Mouse (Mus musculus) spleen, adult 12 weeks (tissue): ENCODE results near the gene Hnrnpk.
"Not testable (repeated sequence)": the region's sequence is repeated elsewhere in the genome, so short reads cannot be mapped to it uniquely, and the experiment has no call there.

Experiments
- DNase-seq: peaks from one replicate; pipeline ENCODE4 v3.0.0; 2022; ENCODE audit warnings: low spot score

Hnrnpk gene

DNA sequence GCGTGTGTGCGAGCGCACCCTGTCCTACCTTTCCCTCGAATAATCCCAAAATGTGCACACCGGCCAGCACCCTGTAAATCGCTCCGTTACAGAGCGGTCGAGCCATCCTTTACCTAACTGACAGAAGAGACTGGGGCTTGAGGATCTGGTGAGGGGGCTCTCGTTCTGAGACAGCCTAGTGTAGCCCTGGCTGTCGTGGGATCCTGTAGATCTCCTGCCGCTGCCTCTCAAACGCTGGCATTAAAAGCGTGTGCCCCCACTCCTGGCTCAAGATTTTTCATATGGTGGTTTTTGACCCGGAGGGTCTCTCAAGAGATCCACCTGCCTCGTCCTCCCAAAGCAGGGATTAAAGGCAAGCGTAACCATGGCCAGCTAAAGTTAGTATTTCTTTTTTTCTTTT, at the start of gene Hnrnpk:
Gene Hnrnpk, minus strand, starts transcription at position 101 of the 400 bp plus-strand sequence.
- DNase-seq, result not testable (repeated sequence)

DNA sequence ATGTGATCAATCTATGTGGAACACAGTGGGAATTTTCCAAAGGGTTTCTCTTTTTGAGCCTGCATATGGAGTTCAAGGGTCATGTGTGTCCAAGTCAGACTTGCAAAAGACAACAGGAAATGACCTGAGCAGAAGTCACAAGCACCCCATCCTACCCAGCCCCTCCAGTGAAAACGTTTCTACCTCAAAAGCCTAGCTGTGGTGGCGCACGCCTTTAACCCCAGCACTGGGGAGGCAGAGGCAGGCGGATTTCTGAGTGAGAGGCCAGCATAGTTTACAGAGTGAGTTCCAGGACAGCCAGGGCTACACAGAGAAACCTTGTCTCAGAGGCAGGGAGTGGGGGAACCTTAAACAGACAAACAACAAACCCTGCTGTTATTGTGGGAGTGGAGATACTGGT, 49.1 kb upstream of the Hnrnpk start:
- DNase-seq, result no peak

DNA sequence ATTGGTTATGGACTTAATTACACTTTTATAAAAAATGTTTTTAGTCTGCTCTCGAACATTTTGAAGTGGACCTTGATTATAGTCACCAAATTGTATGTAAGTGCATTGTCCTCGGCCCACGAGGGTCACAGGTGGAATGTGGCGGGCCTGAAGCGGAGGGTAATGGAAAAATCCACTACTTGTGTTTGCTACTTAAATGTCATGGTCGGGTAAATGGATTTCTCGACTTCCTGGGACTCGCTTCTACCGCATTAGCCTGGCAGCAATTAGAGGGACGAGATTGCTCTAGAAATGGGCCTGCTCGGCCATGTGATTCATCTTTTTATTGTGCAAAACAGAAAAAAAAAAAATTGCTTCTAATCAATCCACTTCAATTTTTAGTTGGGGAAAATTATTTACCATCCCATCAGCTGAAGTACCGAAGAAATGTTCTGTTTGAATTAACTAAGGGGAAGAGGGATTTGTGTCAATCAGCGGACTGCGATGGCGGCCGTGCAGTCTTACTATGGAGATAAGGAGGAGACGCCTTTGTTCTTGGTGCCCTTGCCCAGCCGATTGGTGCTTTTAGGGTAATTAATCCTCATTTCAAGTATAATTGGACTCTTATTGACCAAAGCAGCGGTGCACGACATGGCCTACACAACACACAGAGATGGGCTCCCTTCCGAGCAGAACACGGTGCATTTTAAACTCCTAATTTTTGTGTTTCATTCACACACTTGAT, 47.5 kb upstream of the Hnrnpk start:
- no peak for DNase-seq

GRCm38 (mm10) chr13:58446541-58446940, 43.4 kb upstream of the Hnrnpk start:
- DNase-seq, result no peak

DNA sequence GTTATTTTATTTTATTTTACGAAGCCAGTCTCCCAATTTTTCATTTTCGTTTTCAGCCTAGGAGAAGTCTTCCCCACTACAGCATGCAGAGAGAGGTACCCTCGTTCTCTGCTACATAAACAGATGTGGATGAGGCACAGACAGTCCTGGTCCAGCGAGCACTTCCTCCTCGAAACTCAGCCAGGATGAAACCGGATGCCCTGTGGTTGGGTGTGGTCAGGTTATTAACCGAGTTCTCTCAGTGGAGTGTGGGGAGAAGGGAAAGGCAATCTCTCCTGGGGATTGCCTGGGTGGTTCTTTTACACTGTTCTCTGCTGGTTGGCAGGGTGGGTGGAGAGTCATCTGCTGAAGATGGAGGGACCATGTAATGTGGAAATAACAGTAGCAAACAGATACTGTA, 40.6 kb upstream of the Hnrnpk start:
- DNase-seq, result peak; percentile 27

DNA sequence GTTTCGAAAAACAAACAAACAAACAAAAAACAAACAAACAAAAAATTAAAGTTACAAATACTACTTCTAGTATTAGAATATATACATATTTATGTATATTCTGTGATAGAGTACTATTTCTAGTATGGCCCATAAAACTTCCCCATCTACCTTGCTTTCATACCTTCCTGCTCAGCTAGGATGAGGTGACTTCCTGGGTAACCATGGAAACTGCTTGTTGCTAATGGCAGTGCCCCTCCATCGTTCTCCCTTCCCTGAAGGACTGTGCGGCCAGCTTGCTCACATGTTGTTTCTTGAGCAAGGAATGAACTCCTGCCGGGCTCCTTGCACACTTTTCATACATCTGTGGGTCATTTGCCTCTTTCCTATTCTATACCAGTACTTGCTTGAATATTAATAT, 40.2 kb upstream of the Hnrnpk start:
- no peak for DNase-seq

DNA sequence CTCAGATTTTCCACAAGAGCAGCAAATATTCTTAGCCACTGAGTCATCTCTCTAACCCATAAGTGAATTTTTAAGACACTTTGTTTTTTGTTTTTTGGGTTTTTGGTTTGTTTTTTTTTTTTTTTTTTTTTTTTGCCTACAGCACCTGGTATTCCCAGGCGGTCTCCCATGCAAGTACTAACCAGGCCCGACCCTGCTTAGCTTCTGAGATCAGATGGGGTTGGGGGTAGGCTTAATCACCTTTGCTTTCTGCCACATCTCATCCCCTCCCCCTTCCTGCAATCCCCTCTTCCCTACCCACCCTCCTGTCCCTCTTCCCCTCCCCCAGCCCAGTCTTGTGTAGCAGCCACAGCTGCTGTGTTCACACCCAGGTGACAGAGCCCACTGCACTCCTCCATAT, 36.6 kb upstream of the Hnrnpk start:
- no peak for DNase-seq

DNA sequence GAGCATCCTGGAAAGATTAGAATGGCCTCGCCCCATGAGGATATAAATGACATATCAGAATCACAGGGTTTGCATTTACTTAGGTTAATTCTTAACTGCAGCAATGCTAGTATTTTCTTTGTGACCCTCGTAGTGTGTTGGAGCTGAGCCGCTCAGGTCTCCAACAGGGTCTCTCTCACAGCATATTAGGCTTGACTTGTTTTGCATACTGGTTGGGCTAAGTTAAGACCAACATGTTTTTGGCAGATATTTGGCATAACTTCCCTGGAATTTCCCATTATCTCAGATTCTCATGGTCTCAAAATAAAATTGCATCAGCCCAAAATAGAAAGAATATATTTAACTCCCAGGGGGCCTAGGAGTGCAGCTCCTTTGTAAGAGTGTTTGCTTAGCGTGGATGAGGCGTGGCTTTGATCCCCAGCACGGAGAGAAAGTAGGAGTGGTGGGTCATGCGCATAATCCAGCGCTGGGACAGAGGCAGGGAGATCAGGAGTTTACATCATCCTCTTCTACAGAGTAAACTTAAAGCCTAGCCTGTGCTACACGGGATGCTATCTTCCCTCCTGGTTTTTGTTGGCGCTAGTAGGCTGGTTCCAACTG, 20.0 kb upstream of the Hnrnpk start:
- no peak for DNase-seq

GRCm38 (mm10) chr13:58422242-58422641, 19.1 kb upstream of the Hnrnpk start:
- no peak for DNase-seq

DNA sequence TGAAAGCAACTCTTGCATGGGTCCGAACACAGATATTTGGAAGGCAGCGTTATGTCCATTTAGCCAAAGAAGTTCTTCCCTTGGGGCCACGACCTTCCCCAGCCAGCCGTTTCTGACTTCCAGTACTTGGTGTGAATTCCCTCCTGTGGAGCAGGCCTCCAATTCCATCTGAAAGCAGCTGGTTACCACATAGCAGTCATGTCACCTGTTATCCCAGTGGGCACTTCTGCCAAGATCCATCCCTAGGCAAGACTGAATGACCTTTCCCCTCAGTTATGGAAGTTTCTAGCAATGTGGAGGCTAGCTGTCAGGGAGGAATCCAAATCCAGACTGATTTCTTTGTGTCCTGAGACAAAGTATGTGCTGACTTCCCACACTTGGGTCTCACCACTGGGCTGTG, 17.9 kb upstream of the Hnrnpk start:
- no peak for DNase-seq

DNA sequence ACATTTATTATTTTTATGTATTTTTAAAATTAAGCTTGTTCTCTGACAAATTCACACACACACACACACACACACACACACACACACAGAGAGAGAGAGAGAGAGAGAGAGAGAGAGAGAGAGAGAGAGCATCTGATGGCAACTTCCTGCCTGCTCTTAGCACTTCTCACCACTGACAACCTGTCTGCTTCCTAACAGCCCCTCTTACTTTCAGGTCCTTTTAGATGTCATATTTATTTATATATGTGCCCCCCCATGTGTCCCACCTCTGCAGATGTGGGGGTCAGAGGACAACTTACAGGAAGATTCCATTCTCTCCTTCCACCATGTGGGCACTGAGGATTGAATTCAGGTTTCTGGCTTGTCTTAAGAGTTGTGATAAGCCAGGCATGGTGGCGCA, 16.1 kb upstream of the Hnrnpk start:
- no peak for DNase-seq

GRCm38 (mm10) chr13:58418656-58419055, 15.5 kb upstream of the Hnrnpk start:
- DNase-seq, result no peak

- no peak for DNase-seq
These were observed 12.7 kb upstream of the Hnrnpk start for GRCm38 (mm10) chr13:58415838-58416237.

- no peak for DNase-seq
These were observed 12.2 kb upstream of the Hnrnpk start for GRCm38 (mm10) chr13:58415374-58415773.

DNA sequence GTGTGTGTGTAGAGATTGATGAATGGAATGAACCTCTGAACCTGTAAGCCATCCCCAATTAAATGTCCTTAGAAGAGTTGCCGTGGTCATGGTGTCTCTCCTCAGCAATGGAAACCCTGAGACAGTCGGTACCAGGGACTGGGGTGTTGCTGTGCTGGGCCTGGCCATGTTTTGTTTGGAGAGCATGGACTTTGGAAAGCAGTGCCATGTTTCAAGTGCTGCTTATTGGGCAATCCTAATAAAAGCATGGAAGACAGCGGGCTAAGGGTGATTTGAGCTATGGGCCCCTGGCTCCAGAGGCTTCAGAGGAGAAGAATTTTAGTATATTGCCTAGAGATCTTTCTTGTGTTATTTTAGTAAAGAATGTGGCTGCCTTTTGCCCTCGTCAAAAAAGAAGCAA, 7.9 kb upstream of the Hnrnpk start:
- no peak for DNase-seq

DNA sequence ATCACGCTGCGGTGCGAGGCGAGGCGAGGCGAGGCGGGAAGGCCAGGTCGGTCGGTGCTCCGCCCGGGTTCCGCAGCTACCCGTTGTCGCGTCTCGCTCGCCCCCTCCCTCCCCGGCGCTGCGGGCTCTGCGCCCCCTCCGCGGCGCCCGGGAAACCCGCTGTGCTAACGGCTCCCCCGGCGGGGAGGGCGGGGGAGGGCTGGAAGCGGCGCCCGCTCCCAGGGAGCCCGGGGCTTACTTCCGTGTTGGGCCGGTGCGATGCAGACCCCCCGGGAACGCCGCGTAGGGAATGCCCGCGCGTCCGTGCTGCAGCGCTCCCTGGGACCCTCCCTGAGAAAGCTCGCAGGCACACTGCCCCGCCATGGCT, 416 bp downstream of the Hnrnpk start:
- DNase-seq, result no peak

GRCm38 (mm10) chr13:58402003-58402743, 970 bp downstream of the Hnrnpk start, which contains the start of gene Rmi1:
TSS of gene Rmi1 (plus strand) at chr13:58402248.
- DNase-seq, result peak; percentile 99

- DNase-seq, result peak; percentile 64
These were observed 1.8 kb downstream of the Hnrnpk start for GRCm38 (mm10) chr13:58401135-58402002.

- no peak for DNase-seq
These were observed 2.6 kb downstream of the Hnrnpk start for GRCm38 (mm10) chr13:58400576-58400975.

GRCm38 (mm10) chr13:58397651-58398050, 5.5 kb downstream of the Hnrnpk start:
- no peak for DNase-seq

- DNase-seq, result not testable (repeated sequence)
These were observed 8.8 kb downstream of the Hnrnpk start for GRCm38 (mm10) chr13:58394392-58394791.

GRCm38 (mm10) chr13:58389324-58389951, 13.7 kb downstream of the Hnrnpk start:
- DNase-seq, result no peak
